Mouse (Mus musculus) myocyte (in vitro differentiated cells): ENCODE measurements around the gene Ppa1.

Source experiments
- CEBPB ChIP-seq: IDR thresholded peaks from 2 replicates; pipeline ENCODE4 v1.6.1; 2011; ENCODE audit warnings: mild to moderate bottlenecking, moderate library complexity; ENCODE audit not compliant: poor library complexity, insufficient read depth, severe bottlenecking
- E2F4 ChIP-seq: IDR thresholded peaks from one replicate; pipeline ENCODE4 v1.6.1; 2011; ENCODE audit warnings: mild to moderate bottlenecking, control low read depth, moderate library complexity; ENCODE audit not compliant: insufficient read depth
- MAX ChIP-seq: IDR thresholded peaks from one replicate; pipeline ENCODE4 v1.6.1; 2011; ENCODE audit warnings: low read depth, mild to moderate bottlenecking, control low read depth
- MYOD1 ChIP-seq, 3 experiments: IDR thresholded peaks; one replicate each; pipeline ENCODE4 v1.6.1; 2011; ENCODE audit warnings: control low read depth in 2 of 3, low read depth in 2 of 3, mild to moderate bottlenecking in 2 of 3, moderate library complexity in 1 of 3; ENCODE audit not compliant: insufficient read length in 2 of 3, control insufficient read depth in 1 of 3
- MYOG ChIP-seq, 3 experiments: IDR thresholded peaks; one replicate each; pipeline ENCODE4 v1.6.1; 2011; ENCODE audit warnings: control low read depth in 2 of 3, low read depth in 2 of 3, mild to moderate bottlenecking in 2 of 3; ENCODE audit not compliant: insufficient read length in 2 of 3, control insufficient read depth in 1 of 3, insufficient read depth in 1 of 3
- POLR2A ChIP-seq: IDR thresholded peaks from one replicate; pipeline ENCODE4 v1.6.1; 2011; ENCODE audit warnings: low read depth, mild to moderate bottlenecking, control low read depth, moderate library complexity; ENCODE audit not compliant: insufficient read length
- POLR2AphosphoS2 ChIP-seq: IDR thresholded peaks from one replicate; pipeline ENCODE4 v1.6.1; 2011; ENCODE audit warnings: low read depth, control low read depth; ENCODE audit not compliant: insufficient read length
- TCF12 ChIP-seq: IDR thresholded peaks from one replicate; pipeline ENCODE4 v1.6.1; 2011; ENCODE audit warnings: mild to moderate bottlenecking, control low read depth; ENCODE audit not compliant: poor library complexity, insufficient read depth, severe bottlenecking
- USF1 ChIP-seq: IDR thresholded peaks from one replicate; pipeline ENCODE4 v1.6.1; 2011; ENCODE audit warnings: low read depth, mild to moderate bottlenecking, control low read depth, moderate library complexity

DNA sequence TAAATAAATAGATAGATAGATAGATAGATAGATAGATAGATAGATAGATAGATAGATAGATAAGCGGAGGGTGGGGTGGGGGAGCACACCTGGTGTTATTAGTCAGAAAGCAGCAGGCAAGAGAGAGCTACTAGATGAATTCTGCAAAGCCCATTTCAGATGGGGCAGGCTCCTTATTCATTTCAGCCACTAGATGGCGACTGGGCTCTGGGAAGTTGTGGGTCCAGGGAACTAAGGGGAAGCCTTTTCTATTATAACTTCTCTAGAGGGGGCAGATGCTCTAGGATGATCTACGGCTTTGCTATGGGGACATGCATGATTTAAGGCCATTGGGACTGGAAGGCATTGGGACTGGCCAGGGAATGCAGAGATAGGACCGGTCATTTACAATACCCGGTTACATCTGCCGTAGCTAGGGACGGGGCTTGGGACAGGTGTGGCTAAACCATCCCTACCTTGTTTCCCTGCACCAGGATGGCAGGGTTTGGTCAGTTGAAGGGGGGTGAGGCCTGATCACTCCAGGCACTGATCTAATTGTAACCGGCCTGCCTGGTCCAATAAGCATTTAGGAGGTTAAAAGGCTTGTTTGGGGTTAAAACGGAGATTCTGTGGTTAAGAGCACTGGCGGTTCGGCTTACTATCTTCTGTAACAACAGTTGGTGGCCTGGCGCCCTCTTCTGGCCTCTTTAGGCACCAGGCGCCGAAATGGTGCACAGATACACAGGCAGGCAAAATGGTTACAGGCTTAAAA lies 45.9 kb upstream of the Ppa1 start:
- TF ChIP-seq POLR2A (no peak), MYOG (IDR thresholded peaks at IDR 0.05; ENCODE audit: control insufficient read depth in 1 of 3, insufficient read depth in 1 of 3, insufficient read length in 2 of 3, low read depth in 2 of 3) (no peak), USF1 (no peak), MAX (no peak), CEBPB (no peak), POLR2AphosphoS2 (no peak), E2F4 (no peak), MYOD1 (IDR thresholded peaks at IDR 0.05; ENCODE audit: control insufficient read depth in 1 of 3, insufficient read length in 2 of 3, low read depth in 2 of 3) (no peak), TCF12 (no peak)
